Mouse (Mus musculus) cerebellum, adult 2 months (tissue): ENCODE data around the gene L3mbtl3. TPM values are rescaled to one million over a fixed set of nuclear protein-coding genes. Genes with fewer than 3 reads are reported as not detected.

Experiments
- DNase-seq, 2 experiments: peaks; one replicate each; pipeline ENCODE4 v3.0.0; 2021
- H3K27ac ChIP-seq: fragments of 200-500 bp; 2 replicates; pipeline ENCODE4 v1.5.1; 2012; ENCODE audit warnings: low read length, control low read depth, inconsistent platforms; ENCODE audit not compliant: insufficient read depth
- H3K27me3 ChIP-seq: fragments of 200-500 bp; 2 replicates; pipeline ENCODE4 v1.6.1; 2012; ENCODE audit warnings: inconsistent platforms, mild to moderate bottlenecking, low read length, moderate library complexity; ENCODE audit not compliant: control insufficient read depth, insufficient read depth
- H3K4me1 ChIP-seq: fragments of 200-500 bp; 2 replicates; pipeline ENCODE4 v1.6.1; 2011; ENCODE audit warnings: low read length; ENCODE audit not compliant: control insufficient read depth, insufficient read depth
- H3K4me3 ChIP-seq: fragments of 200-500 bp; replicated peaks from 2 replicates; pipeline ENCODE3; 2011; ENCODE audit warnings: mild to moderate bottlenecking, low read depth, low read length, control low read depth; ENCODE audit not compliant: insufficient read depth
- CTCF ChIP-seq: fragments of 200-500 bp; IDR thresholded peaks from 2 replicates; pipeline ENCODE4 v1.5.1; 2011; ENCODE audit warnings: low read depth, mild to moderate bottlenecking, control low read depth, low read length, moderate library complexity, borderline replicate concordance; ENCODE audit not compliant: insufficient read depth
- POLR2A ChIP-seq: fragments of 200-500 bp; IDR thresholded peaks from 2 replicates; pipeline ENCODE4 v1.6.1; 2011; ENCODE audit warnings: low read length, control low read depth, borderline replicate concordance; ENCODE audit not compliant: insufficient read depth
- WGBS: fragments of 180-500 bp; shearing (Covaris S2); methylation state at CpG from one replicate; pipeline ENCODE4 v1.1.7; 2018; 5-methylcytosine and 5-hydroxymethylcytosine counted together
- polyA plus RNA-seq: library from polyadenylated mRNA; depleted of rRNA; stranded (reverse); fragments of >200 nt; gene quantifications from 2 replicates; pipeline ENCODE4 v1.2.3, GENCODE M21; 2012; rRNA removed

The L3mbtl3 gene
- polyA plus RNA-seq, 1 experiment, result 8.3 TPM

GRCm38 (mm10) chr10:26243203-26243602 is 132.6 kb downstream of the L3mbtl3 start:
- Histone ChIP-seq H3K27ac (no peak overlapping the region), H3K4me1 (no peaks in the 10 kb centered on the region), H3K4me3 (no peak overlapping the region), H3K27me3 (no peaks in the 10 kb centered on the region)
- WGBS, result 85% methylated on average over 3 of the region's 3 CpGs
- DNase-seq, result no peak
- no peak for TF ChIP-seq CTCF
- TF ChIP-seq POLR2A, result no peak

GRCm38 (mm10) chr10:26239090-26239489 is 136.7 kb downstream of the L3mbtl3 start:
- Histone ChIP-seq H3K4me3 (no peak overlapping the region), H3K4me1 (no peaks in the 10 kb centered on the region), H3K27ac (no peak overlapping the region), H3K27me3 (no peaks in the 10 kb centered on the region)
- no peak for DNase-seq
- WGBS, result 74% methylated on average over 1 of the region's 1 CpGs
- TF ChIP-seq POLR2A, result no peak
- no peak for TF ChIP-seq CTCF

GRCm38 (mm10) chr10:26238559-26238958 is 137.2 kb downstream of the L3mbtl3 start:
- Histone ChIP-seq H3K4me1 (no peaks in the 10 kb centered on the region), H3K27ac (no peak overlapping the region), H3K4me3 (no peak overlapping the region), H3K27me3 (no peaks in the 10 kb centered on the region)
- DNase-seq, result no peak
- WGBS, result 49% methylated on average over 4 of the region's 4 CpGs
- no peak for TF ChIP-seq POLR2A
- no peak for TF ChIP-seq CTCF

- Histone ChIP-seq H3K27ac (no peak overlapping the region), H3K4me3 (no peak overlapping the region), H3K4me1 (no peaks in the 10 kb centered on the region), H3K27me3 (no peaks in the 10 kb centered on the region)
- no peak for DNase-seq
- 81% methylated on average over 3 of the region's 3 CpGs for WGBS
- TF ChIP-seq CTCF, result no peak
- no peak for TF ChIP-seq POLR2A
Observed at GRCm38 (mm10) chr10:26232071-26232653, 143.6 kb downstream of the L3mbtl3 start.

GRCm38 (mm10) chr10:26229488-26229887 is 146.3 kb downstream of the L3mbtl3 start, which contains the start of gene Samd3:
Samd3 (plus strand) TSS chr10:26229707.
- WGBS, result 89% methylated on average over 4 of the region's 4 CpGs
- TF ChIP-seq CTCF, result no peak
- TF ChIP-seq POLR2A, result no peak
- Histone ChIP-seq H3K27me3 (no peaks in the 10 kb centered on the region), H3K4me3 (no peak within 1 kb of the TSS), H3K4me1 (no peaks in the 10 kb centered on the region), H3K27ac (no peak within 1 kb of the TSS)
- no peak for DNase-seq

- H3K27ac ChIP-seq, result no peak overlapping the region
- no peak overlapping the region for H3K4me3 ChIP-seq
- no peak for DNase-seq
- no peaks in the 10 kb centered on the region for H3K4me1 ChIP-seq
- H3K27me3 ChIP-seq, result no peaks in the 10 kb centered on the region
- TF ChIP-seq POLR2A, result no peak
- no peak for TF ChIP-seq CTCF
Observed at GRCm38 (mm10) chr10:26228187-26228586, 147.6 kb downstream of the L3mbtl3 start.

GRCm38 (mm10) chr10:26226734-26227133 is 149.0 kb downstream of the L3mbtl3 start:
- no peaks in the 10 kb centered on the region for H3K4me1 ChIP-seq
- no peak overlapping the region for H3K4me3 ChIP-seq
- no peak overlapping the region for H3K27ac ChIP-seq
- H3K27me3 ChIP-seq, result no peaks in the 10 kb centered on the region
- WGBS, result 82% methylated on average over 2 of the region's 2 CpGs
- no peak for DNase-seq
- no peak for TF ChIP-seq POLR2A
- no peak for TF ChIP-seq CTCF

- no peak for TF ChIP-seq POLR2A
- TF ChIP-seq CTCF, result no peak
- 90% methylated on average over 5 of the region's 5 CpGs for WGBS
Observed at GRCm38 (mm10) chr10:26226241-26226640, 149.5 kb downstream of the L3mbtl3 start.

More at GRCm38 (mm10) chr10:26226241-26226640, 149.5 kb downstream of the L3mbtl3 start:
- no peak overlapping the region for H3K27ac ChIP-seq
- no peak overlapping the region for H3K4me3 ChIP-seq
- no peaks in the 10 kb centered on the region for H3K4me1 ChIP-seq
- DNase-seq, result no peak
- no peaks in the 10 kb centered on the region for H3K27me3 ChIP-seq

Other genes with a start within 250 kb of the L3mbtl3 start
- 0.65 and 1.2 TPM in 2 replicates for gene Samd3, start 146.3 kb downstream of the L3mbtl3 start, polyA plus RNA-seq